Mouse (Mus musculus) lung, postnatal 0 days (tissue): Measurements from ENCODE around the gene Utp4. TPM values are rescaled to one million over a fixed set of nuclear protein-coding genes. Genes with fewer than 3 reads are reported as not detected.
A peak's percentile ranks its signal among the peaks of the same experiment; 100 is the strongest.

ENCODE experiments used
- ATAC-seq: fragments of 200-750 bp; cut with Nextera tagmentation; 2 replicates; pipeline ENCODE4 v1.8.0; 2017; ENCODE audit warnings: moderate library complexity
- DNase-seq: peaks from one replicate; pipeline ENCODE4 v3.0.0-alpha.2; 2016; ENCODE audit warnings: low spot score
- H3K27ac ChIP-seq: fragments of 300-500 bp; sonication (generic); 2 replicates; pipeline ENCODE4 v1.5.1; 2014; ENCODE audit warnings: antibody characterized with exemption, mild to moderate bottlenecking, low read length, mixed read lengths
- H3K27me3 ChIP-seq: fragments of 300-500 bp; sonication (generic); replicated peaks from 2 replicates; pipeline ENCODE4 v1.6.1; 2014; ENCODE audit warnings: low read length, mixed read lengths; ENCODE audit not compliant: insufficient read depth
- H3K36me3 ChIP-seq: fragments of 300-500 bp; sonication (generic); 2 replicates; pipeline ENCODE4 v1.6.1; 2014; ENCODE audit warnings: low read length, mixed read lengths; ENCODE audit not compliant: insufficient read depth
- H3K4me1 ChIP-seq: fragments of 300-500 bp; sonication (generic); 2 replicates; pipeline ENCODE4 v1.6.1; 2014; ENCODE audit warnings: antibody characterized with exemption, low read depth, low read length, mixed read lengths; ENCODE audit not compliant: insufficient read depth
- H3K4me2 ChIP-seq: fragments of 300-500 bp; sonication (generic); replicated peaks from 2 replicates; pipeline ENCODE4 v1.6.1; 2014; ENCODE audit warnings: low read depth, mild to moderate bottlenecking, low read length, moderate library complexity, mixed read lengths
- H3K4me3 ChIP-seq: fragments of 300-500 bp; sonication (generic); 2 replicates; pipeline ENCODE4 v1.5.1; 2014; ENCODE audit warnings: low read depth, low read length
- H3K9ac ChIP-seq: fragments of 300-500 bp; sonication (generic); replicated peaks from 2 replicates; pipeline ENCODE4 v1.6.1; 2014; ENCODE audit warnings: low read depth, mild to moderate bottlenecking
- H3K9me3 ChIP-seq: fragments of 300-500 bp; sonication (generic); 2 replicates; pipeline ENCODE4 v1.6.1; 2016; ENCODE audit warnings: low read length, mixed read lengths
- CTCF ChIP-seq: IDR thresholded peaks from 2 replicates; pipeline ENCODE4 v1.5.1; 2016; ENCODE audit warnings: antibody characterized with exemption, mild to moderate bottlenecking
- EP300 ChIP-seq: IDR thresholded peaks from 2 replicates; pipeline ENCODE4 v1.6.1; 2016; ENCODE audit warnings: antibody characterized with exemption, mild to moderate bottlenecking, control low read depth
- WGBS: fragments of 180-500 bp; shearing (Covaris S2); extraction: QIAGEN DNeasy Blood & Tissue Kit; methylation state at CpG from one replicate; pipeline ENCODE4 v1.1.7; 2014; 5-methylcytosine and 5-hydroxymethylcytosine counted together
- polyA plus RNA-seq: library from polyadenylated mRNA; unstranded; fragments of >200 nt; fragmentation: Nextera tagmentation; extraction: Ambion mirVana; gene quantifications from 2 replicates; pipeline ENCODE4 v1.2.1, GENCODE M21; 2015

Gene Utp4
- polyA plus RNA-seq, 1 experiment from 2014 or later = 26.7 TPM

GRCm38 (mm10) chr8:106941806-106942205 is 48.4 kb downstream of the Utp4 start:
- Histone ChIP-seq H3K9ac (no peak overlapping the region), H3K36me3 (no peaks in the 10 kb centered on the region), H3K4me3 (no peak overlapping the region), H3K27me3 (no peaks in the 10 kb centered on the region), H3K4me1 (peaks cover 11% of the 10 kb centered on the region; the same call in 1 of the 2 replicates), H3K4me2 (no peak overlapping the region), H3K9me3 (no peaks in the 10 kb centered on the region), H3K27ac (no peak overlapping the region)
- TF ChIP-seq CTCF (no peak), EP300 (no peak)
- ATAC-seq = no peak
- no peak for DNase-seq
- 79% methylated on average over 3 of the region's 3 CpGs for WGBS

- H3K4me2 ChIP-seq = no peak overlapping the region
Observed at GRCm38 (mm10) chr8:106943874-106944418, 50.5 kb downstream of the Utp4 start.

GRCm38 (mm10) chr8:106944756-106945155 is 51.3 kb downstream of the Utp4 start:
- H3K4me3 ChIP-seq = no peak overlapping the region
- H3K4me1 ChIP-seq = no peaks in the 10 kb centered on the region
- no peaks in the 10 kb centered on the region for H3K36me3 ChIP-seq
- no peak overlapping the region for H3K27ac ChIP-seq
- DNase-seq (peak; percentile 14), ATAC-seq (no peak)
- no peak overlapping the region for H3K9ac ChIP-seq
- no peaks in the 10 kb centered on the region for H3K9me3 ChIP-seq
- 43% methylated on average over 3 of the region's 3 CpGs for WGBS
- no peak for TF ChIP-seq CTCF
- no peak overlapping the region for H3K4me2 ChIP-seq
- H3K27me3 ChIP-seq = no peaks in the 10 kb centered on the region

More at GRCm38 (mm10) chr8:106943874-106944418, 50.5 kb downstream of the Utp4 start:
- no peak for DNase-seq
- H3K9me3 ChIP-seq = no peaks in the 10 kb centered on the region
- no peak overlapping the region for H3K4me3 ChIP-seq
- no peaks in the 10 kb centered on the region for H3K4me1 ChIP-seq
- H3K36me3 ChIP-seq = no peaks in the 10 kb centered on the region
- WGBS = 77% methylated on average over 3 of the region's 3 CpGs
- H3K9ac ChIP-seq = no peak overlapping the region
- H3K27ac ChIP-seq = peak overlapping the region; percentile 16; the same call in 1 of the 2 replicates
- TF ChIP-seq EP300 (no peak), CTCF (no peak)
- no peak for ATAC-seq
- no peaks in the 10 kb centered on the region for H3K27me3 ChIP-seq

GRCm38 (mm10) chr8:106948678-106949243 is 55.3 kb downstream of the Utp4 start:
- no peak overlapping the region for H3K4me2 ChIP-seq
- no peaks in the 10 kb centered on the region for H3K27me3 ChIP-seq
- DNase-seq (no peak), ATAC-seq (no peak)
- WGBS = 79% methylated on average over 3 of the region's 3 CpGs
- no peaks in the 10 kb centered on the region for H3K9me3 ChIP-seq
- H3K4me3 ChIP-seq = no peak overlapping the region
- H3K4me1 ChIP-seq = no peaks in the 10 kb centered on the region
- H3K9ac ChIP-seq = no peak overlapping the region
- no peak overlapping the region for H3K27ac ChIP-seq
- no peaks in the 10 kb centered on the region for H3K36me3 ChIP-seq
- no peak for TF ChIP-seq CTCF
- TF ChIP-seq EP300 = no peak

- no peak for TF ChIP-seq CTCF
- no peak for TF ChIP-seq EP300
- ATAC-seq (no peak), DNase-seq (no peak)
- no peaks in the 10 kb centered on the region for H3K27me3 ChIP-seq
- no peak overlapping the region for H3K4me3 ChIP-seq
- 69% methylated on average over 4 of the region's 4 CpGs for WGBS
- no peak overlapping the region for H3K4me2 ChIP-seq
- no peaks in the 10 kb centered on the region for H3K9me3 ChIP-seq
- no peaks in the 10 kb centered on the region for H3K4me1 ChIP-seq
- no peaks in the 10 kb centered on the region for H3K36me3 ChIP-seq
- H3K27ac ChIP-seq = no peak overlapping the region
- H3K9ac ChIP-seq = no peak overlapping the region
Observed at GRCm38 (mm10) chr8:106951707-106952106, 58.3 kb downstream of the Utp4 start.

GRCm38 (mm10) chr8:106953571-106953970 is 60.1 kb downstream of the Utp4 start:
- ATAC-seq = peak; percentile 53; the same call in 1 of the 2 replicates
- WGBS = 36% methylated on average over 4 of the region's 4 CpGs
- no peak for TF ChIP-seq EP300
- TF ChIP-seq CTCF = no peak

More at GRCm38 (mm10) chr8:106953571-106953970, 60.1 kb downstream of the Utp4 start:
- Histone ChIP-seq H3K27ac (no peak overlapping the region), H3K4me2 (no peak overlapping the region), H3K4me1 (no peaks in the 10 kb centered on the region), H3K9me3 (no peaks in the 10 kb centered on the region), H3K9ac (no peak overlapping the region), H3K27me3 (no peaks in the 10 kb centered on the region), H3K36me3 (no peaks in the 10 kb centered on the region), H3K4me3 (no peak overlapping the region)
- DNase-seq = peak; percentile 74
